Mouse (Mus musculus) liver, adult 2 months (tissue): ENCODE results near the gene Gata2.

Experiments
- CTCF ChIP-seq: fragments of 200-500 bp; IDR thresholded peaks from 2 replicates; pipeline ENCODE4 v1.5.1; 2011; ENCODE audit warnings: low read depth, low read length, control low read depth
- POLR2A ChIP-seq: fragments of 200-500 bp; IDR thresholded peaks from 2 replicates; pipeline ENCODE4 v1.6.1; 2011; ENCODE audit warnings: low read length, control low read depth; ENCODE audit not compliant: insufficient read depth; ENCODE audit errors: extremely low read depth

DNA sequence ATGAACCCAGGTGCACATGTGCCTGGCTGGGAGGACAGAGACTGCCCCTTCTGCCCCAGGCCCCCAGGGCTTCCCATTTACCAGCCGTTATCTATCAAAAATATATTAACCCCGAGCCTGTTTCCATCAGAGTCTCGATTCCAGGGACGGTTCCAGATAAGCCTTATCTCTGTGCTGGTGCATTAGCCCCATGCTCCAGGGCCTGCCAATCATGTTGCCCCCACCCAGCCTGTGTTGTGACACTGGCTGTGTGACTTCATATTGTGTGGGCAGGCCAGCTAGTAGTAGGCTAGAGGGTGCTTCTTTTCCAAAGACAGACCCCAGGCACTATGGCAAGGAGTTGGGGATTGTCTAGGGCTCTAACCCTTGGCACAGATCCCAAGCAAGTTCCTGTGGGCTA is 61.7 kb downstream of the Gata2 start:
- TF ChIP-seq CTCF: no peak
- no peak for TF ChIP-seq POLR2A
